Mouse (Mus musculus) cortical plate, adult 2 months (tissue): ENCODE data around the gene Ccdc43.

Source experiments
- CTCF ChIP-seq: fragments of 200-500 bp; IDR thresholded peaks from 2 replicates; pipeline ENCODE4 v1.5.1; 2011; ENCODE audit warnings: mild to moderate bottlenecking, control low read depth, low read length; ENCODE audit not compliant: insufficient read depth; ENCODE audit errors: extremely low read depth
- POLR2A ChIP-seq: fragments of 200-500 bp; IDR thresholded peaks from 2 replicates; pipeline ENCODE4 v1.6.1; 2011; ENCODE audit warnings: mild to moderate bottlenecking, low read length, control low read depth; ENCODE audit not compliant: insufficient read depth; ENCODE audit errors: extremely low read depth

DNA sequence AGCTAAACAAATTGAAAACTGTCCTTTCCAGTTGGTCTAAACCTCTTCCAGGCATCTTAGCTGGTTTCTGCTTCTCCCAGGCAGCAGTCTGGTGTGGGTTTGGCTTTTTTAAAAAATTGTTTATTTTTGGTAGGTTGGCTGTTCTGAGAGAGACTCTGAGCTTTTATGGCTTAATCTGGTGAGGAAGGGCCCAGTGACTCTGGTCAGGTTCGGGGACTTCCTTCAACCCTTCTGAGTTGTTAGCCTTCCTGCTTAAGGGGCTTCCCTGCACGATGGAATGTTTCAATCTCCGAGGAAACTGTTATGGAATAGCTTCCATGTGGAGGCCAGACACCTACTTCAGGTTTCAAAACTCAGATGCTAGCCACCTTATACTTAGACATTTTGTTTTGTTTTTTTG, 34.2 kb downstream of the Ccdc43 start, which contains the start of gene Meioc:
- no peak for TF ChIP-seq CTCF
- no peak for TF ChIP-seq POLR2A
